Mouse (Mus musculus): ENCODE data around the gene Hdac7.

- TF ChIP-seq CTCF (conservative IDR thresholded peaks at IDR 0.05; ENCODE audit: low read length) (no peak), NANOG (IDR thresholded peaks at IDR 0.05; ENCODE audit: borderline replicate concordance, low read length) (no peak)
These were observed 77.6 kb downstream of the Hdac7 start for GRCm38 (mm10) chr15:97766594-97767279.

Measured in E14TG2a.4 (cell line).